Mouse (Mus musculus) embryonic facial prominence, embryonic 10.5 days (tissue): ENCODE measurements around the gene Mettl11b. TPM values are rescaled to one million over a fixed set of nuclear protein-coding genes. Genes with fewer than 3 reads are reported as not detected.
A peak's percentile ranks its signal among the peaks of the same experiment; 100 is the strongest.
"Not testable (repeated sequence)": the region's sequence is repeated elsewhere in the genome, so short reads cannot be mapped to it uniquely, and the experiment has no call there.

Source experiments
- DNase-seq: peaks from one replicate; pipeline ENCODE4 v3.0.0-alpha.2; 2017; ENCODE audit warnings: low spot score
- H3K27ac ChIP-seq: fragments of 300-500 bp; sonication (generic); replicated peaks from 2 replicates; pipeline ENCODE4 v1.5.1; 2016; ENCODE audit warnings: mild to moderate bottlenecking
- H3K27me3 ChIP-seq: fragments of 300-500 bp; sonication (generic); replicated peaks from 2 replicates; pipeline ENCODE4 v1.6.1; 2016; ENCODE audit warnings: low read depth, mild to moderate bottlenecking; ENCODE audit not compliant: poor library complexity, severe bottlenecking
- H3K36me3 ChIP-seq: fragments of 300-500 bp; sonication (generic); replicated peaks from 2 replicates; pipeline ENCODE4 v1.6.1; 2016; ENCODE audit warnings: mild to moderate bottlenecking, moderate library complexity
- H3K4me1 ChIP-seq: fragments of 300-500 bp; sonication (generic); 2 replicates; pipeline ENCODE4 v1.6.1; 2016
- H3K4me3 ChIP-seq: fragments of 300-500 bp; sonication (generic); 2 replicates; pipeline ENCODE4 v1.5.1; 2016; ENCODE audit warnings: mild to moderate bottlenecking, moderate library complexity
- H3K9me3 ChIP-seq: fragments of 300-500 bp; sonication (generic); 2 replicates; pipeline ENCODE4 v1.6.1; 2016; ENCODE audit warnings: mild to moderate bottlenecking
- WGBS: fragments of 180-500 bp; shearing (Covaris S2); methylation state at CpG from one replicate; pipeline ENCODE4 v1.1.7; 2016; 5-methylcytosine and 5-hydroxymethylcytosine counted together
- polyA plus RNA-seq: library from polyadenylated mRNA; unstranded; fragments of >200 nt; fragmentation: Nextera tagmentation; extraction: Ambion mirVana; gene quantifications from 2 replicates; pipeline ENCODE4 v1.2.1, GENCODE M21; 2016

The Mettl11b gene
- 0.14 and 0.45 TPM in 2 replicates for polyA plus RNA-seq

- Histone ChIP-seq H3K27ac (peak within 1 kb of the TSS; percentile 24; the same call in 1 of the 2 replicates), H3K9me3 (no peaks in the 10 kb centered on the region), H3K4me3 (no peak within 1 kb of the TSS), H3K4me1 (peaks cover 16% of the 10 kb centered on the region), H3K27me3 (no peaks in the 10 kb centered on the region), H3K36me3 (no peaks in the 10 kb centered on the region)
- peak; percentile 21 for DNase-seq
- 49% methylated on average over 9 of the region's 9 CpGs for WGBS
Measured at GRCm38 (mm10) chr1:163725106-163725759, at the start of gene Mettl11b. Gene Mettl11b (minus strand): TSS chr1:163725232.

- Histone ChIP-seq H3K4me3 (no peak overlapping the region), H3K27ac (no peak overlapping the region), H3K27me3 (no peaks in the 10 kb centered on the region), H3K9me3 (no peaks in the 10 kb centered on the region), H3K36me3 (no peaks in the 10 kb centered on the region), H3K4me1 (peaks cover 8% of the 10 kb centered on the region)
- DNase-seq, result no peak
- WGBS, result 72% methylated on average over 10 of the region's 10 CpGs
Measured at GRCm38 (mm10) chr1:163757462-163758207, 32.6 kb upstream of the Mettl11b start.

DNA sequence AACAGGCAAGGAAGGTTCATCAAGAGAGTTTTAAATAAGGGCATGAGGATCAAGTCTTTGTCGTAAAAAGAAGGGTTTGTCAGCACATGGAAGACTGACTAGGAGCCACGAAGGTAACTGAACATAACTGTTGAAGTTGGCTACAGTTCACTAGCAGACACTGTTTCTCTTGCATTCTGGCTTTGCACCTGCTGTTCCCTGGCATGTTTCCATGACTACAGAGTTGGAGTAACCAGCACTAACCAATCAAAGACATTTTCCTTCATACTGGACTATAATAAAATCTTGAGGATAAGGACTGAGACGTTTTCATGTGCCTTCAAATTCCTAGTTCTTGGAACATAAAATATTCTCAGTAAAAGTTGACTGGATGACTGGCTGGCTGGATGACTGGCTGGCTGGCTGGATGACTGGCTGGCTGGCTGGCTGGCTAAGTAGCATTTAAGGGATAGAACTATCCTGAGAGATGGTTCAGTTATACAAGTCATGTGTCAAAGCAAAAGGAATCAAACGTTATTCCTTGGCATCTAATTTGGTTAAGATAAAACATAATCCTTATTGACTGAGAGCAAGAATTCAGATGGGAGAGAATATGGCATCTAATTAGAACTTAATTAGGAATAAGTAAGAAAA lies 26.4 kb upstream of the Mettl11b start:
- no peak for DNase-seq
- no peaks in the 10 kb centered on the region for H3K9me3 ChIP-seq
- H3K36me3 ChIP-seq, result no peaks in the 10 kb centered on the region
- WGBS, result 74% methylated on average over 4 of the region's 4 CpGs
- no peaks in the 10 kb centered on the region for H3K27me3 ChIP-seq
- no peak overlapping the region for H3K4me3 ChIP-seq
- no peaks in the 10 kb centered on the region for H3K4me1 ChIP-seq
- no peak overlapping the region for H3K27ac ChIP-seq

- H3K9me3 ChIP-seq, result peaks cover 2% of the 10 kb centered on the region; the same call in 1 of the 2 replicates
- H3K27ac ChIP-seq, result no peak overlapping the region
- no peaks in the 10 kb centered on the region for H3K27me3 ChIP-seq
- H3K4me3 ChIP-seq, result no peak overlapping the region
- no peaks in the 10 kb centered on the region for H3K36me3 ChIP-seq
- H3K4me1 ChIP-seq, result no peaks in the 10 kb centered on the region
- no peak for DNase-seq
- whole genome bisulfite sequencing, result 88% methylated on average over 1 of the region's 1 CpGs
Measured at GRCm38 (mm10) chr1:163737239-163737533, 12.2 kb upstream of the Mettl11b start.

DNA sequence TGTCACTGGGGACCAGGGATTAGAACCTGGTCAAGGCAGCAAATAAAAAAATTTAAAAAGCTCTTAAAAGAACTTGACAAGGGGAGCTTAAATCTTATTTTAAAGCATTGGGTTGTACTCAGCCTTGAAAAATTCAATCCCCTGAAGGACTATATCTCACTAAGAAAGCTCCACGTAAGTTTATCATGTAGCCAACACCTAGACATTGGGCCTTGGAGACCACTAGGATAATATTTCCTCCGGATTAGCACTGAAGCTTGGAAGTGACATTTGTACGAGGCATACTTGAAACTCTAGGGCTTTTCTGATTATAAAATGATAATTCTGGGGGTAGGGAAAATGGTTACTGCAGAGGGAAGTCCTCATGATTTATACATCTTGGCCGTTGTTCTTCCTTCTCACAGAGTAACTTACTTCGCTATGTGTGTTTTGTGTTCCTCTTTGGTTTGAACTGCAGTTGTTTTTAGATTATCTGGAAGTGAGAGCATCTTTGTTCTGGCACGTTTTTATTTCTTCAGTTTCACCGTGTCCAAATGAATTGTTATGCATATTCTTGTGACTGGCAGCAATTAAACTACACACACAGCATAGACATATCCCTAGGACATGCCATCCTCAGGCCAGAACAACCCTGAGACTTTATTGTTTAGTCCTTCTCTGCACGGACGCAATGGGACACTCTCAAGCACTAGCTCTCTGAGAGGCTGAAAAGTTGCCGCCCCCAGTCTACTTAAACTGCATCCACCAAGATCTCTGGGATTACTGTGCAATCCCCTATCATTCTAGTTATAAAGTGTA lies 11.6 kb upstream of the Mettl11b start:
- no peaks in the 10 kb centered on the region for H3K27me3 ChIP-seq
- H3K9me3 ChIP-seq, result peaks cover 2% of the 10 kb centered on the region; the same call in 1 of the 2 replicates
- no peaks in the 10 kb centered on the region for H3K36me3 ChIP-seq
- 88% methylated on average over 10 of the region's 10 CpGs for WGBS
- H3K27ac ChIP-seq, result no peak overlapping the region
- no peak overlapping the region for H3K4me3 ChIP-seq
- no peak for DNase-seq
- no peaks in the 10 kb centered on the region for H3K4me1 ChIP-seq

DNA sequence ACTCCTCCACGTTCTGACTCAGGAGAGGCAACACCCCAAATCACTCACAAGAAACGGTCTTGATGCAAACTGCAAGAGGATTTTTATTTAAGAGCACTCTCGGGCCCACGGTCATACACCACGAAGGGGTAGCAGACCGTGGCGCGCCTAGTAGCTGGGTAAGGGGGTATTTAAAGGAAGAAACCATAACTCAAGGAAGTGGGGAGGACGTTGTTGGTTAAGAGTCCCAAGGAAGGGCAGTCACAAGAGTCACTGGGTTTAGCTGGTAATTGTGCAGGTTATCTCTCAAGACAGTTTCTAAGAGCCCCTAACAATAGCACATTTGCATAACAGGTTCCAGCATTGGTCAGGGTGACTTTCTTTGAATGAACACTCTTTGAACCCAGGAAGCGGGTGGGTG lies 6.1 kb upstream of the Mettl11b start:
- not testable (repeated sequence) for H3K36me3 ChIP-seq, H3K9me3 ChIP-seq, H3K4me3 ChIP-seq, H3K27ac ChIP-seq, H3K27me3 ChIP-seq, DNase-seq, H3K4me1 ChIP-seq
- WGBS, result 93% methylated on average over 10 of the region's 10 CpGs

DNA sequence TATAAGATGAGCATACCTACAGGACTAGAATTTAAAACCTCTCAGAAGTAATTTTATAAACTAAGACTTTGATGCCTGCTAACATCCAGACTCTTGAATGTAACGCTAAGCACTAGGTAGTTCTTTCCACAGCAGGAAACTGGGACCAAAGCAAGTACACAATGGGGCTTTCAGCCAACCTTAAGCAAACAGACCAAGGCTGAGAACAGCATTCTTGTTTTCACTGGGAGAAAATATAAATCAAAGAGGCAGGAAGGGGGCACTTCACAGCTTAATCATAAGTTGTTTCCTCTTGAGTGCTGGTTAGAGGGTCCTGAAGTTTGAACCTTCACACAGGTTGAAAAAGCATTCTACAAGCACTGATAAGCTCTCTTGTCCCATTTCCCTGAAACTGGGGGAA lies 1.1 kb downstream of the Mettl11b start:
- Histone ChIP-seq H3K4me3 (no peak overlapping the region), H3K36me3 (no peaks in the 10 kb centered on the region), H3K27ac (no peak overlapping the region), H3K4me1 (peaks cover 16% of the 10 kb centered on the region), H3K27me3 (no peaks in the 10 kb centered on the region), H3K9me3 (no peaks in the 10 kb centered on the region)
- 34% methylated on average over 1 of the region's 1 CpGs for whole genome bisulfite sequencing
- no peak for DNase-seq

DNA sequence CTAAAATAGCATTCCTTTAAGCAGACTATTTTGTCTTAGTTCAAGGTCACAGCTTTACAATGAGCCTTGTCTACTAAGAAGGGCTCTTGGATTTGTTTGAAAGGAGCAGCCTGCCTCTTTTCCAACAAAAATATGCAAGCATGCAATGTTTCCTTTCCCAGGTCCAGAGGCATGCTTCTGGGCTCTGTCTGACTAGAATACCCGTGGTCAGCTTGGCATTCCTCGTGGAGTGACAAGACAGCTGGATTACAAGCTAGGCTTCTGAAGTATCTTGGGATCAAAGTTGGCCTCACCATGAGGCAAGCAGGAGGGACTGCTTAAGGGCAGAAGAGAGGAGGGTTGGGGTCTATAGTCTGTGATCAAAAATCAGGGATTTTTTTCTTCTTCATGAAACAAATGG lies 16.4 kb downstream of the Mettl11b start:
- no peak for DNase-seq
- H3K4me1 ChIP-seq, result peaks cover 7% of the 10 kb centered on the region
- no peaks in the 10 kb centered on the region for H3K9me3 ChIP-seq
- no peaks in the 10 kb centered on the region for H3K36me3 ChIP-seq
- 56% methylated on average over 2 of the region's 2 CpGs for WGBS
- H3K4me3 ChIP-seq, result no peak overlapping the region
- H3K27ac ChIP-seq, result no peak overlapping the region
- no peaks in the 10 kb centered on the region for H3K27me3 ChIP-seq

GRCm38 (mm10) chr1:163700571-163700970 lies 24.5 kb downstream of the Mettl11b start:
- no peaks in the 10 kb centered on the region for H3K36me3 ChIP-seq
- no peak overlapping the region for H3K27ac ChIP-seq
- 86% methylated on average over 7 of the region's 7 CpGs for WGBS
- peaks cover 29% of the 10 kb centered on the region for H3K4me1 ChIP-seq
- DNase-seq, result no peak
- H3K27me3 ChIP-seq, result no peaks in the 10 kb centered on the region
- H3K9me3 ChIP-seq, result no peaks in the 10 kb centered on the region
- H3K4me3 ChIP-seq, result no peak overlapping the region

DNA sequence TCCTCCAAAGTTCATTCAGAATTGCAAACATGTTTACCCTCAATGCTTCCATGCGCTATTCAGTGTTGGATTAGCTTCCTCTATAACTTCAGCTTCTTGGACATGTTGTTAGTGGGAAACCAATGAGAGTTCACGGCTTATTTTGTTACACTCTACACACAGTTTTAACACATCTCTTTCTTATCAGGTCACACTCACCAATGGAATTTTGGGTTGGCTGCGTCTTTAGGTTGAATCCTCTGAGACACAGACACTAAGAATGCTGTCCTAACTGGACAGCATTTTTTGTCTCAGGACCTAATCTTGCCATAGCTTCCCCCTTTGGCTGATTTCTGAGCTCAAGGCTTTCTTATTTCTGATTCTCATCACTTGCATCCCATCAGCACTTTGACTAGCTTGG lies 25.3 kb downstream of the Mettl11b start:
- no peaks in the 10 kb centered on the region for H3K36me3 ChIP-seq
- peak overlapping the region; percentile 48 for H3K27ac ChIP-seq
- no peaks in the 10 kb centered on the region for H3K9me3 ChIP-seq
- no peak overlapping the region for H3K4me3 ChIP-seq
- H3K27me3 ChIP-seq, result no peaks in the 10 kb centered on the region
- DNase-seq, result no peak
- WGBS, result 70% methylated on average over 3 of the region's 3 CpGs
- peaks cover 29% of the 10 kb centered on the region for H3K4me1 ChIP-seq

GRCm38 (mm10) chr1:163691860-163692259 lies 33.2 kb downstream of the Mettl11b start:
- DNase-seq, result no peak
- WGBS, result 90% methylated on average over 3 of the region's 3 CpGs
- Histone ChIP-seq H3K9me3 (no peaks in the 10 kb centered on the region), H3K27ac (no peak overlapping the region), H3K36me3 (no peaks in the 10 kb centered on the region), H3K4me1 (no peaks in the 10 kb centered on the region), H3K27me3 (no peaks in the 10 kb centered on the region), H3K4me3 (no peak overlapping the region)

- H3K27ac ChIP-seq, result peak overlapping the region; percentile 57; the same call in 1 of the 2 replicates
Measured at GRCm38 (mm10) chr1:163682935-163683430, 42.0 kb downstream of the Mettl11b start.

More at GRCm38 (mm10) chr1:163682935-163683430, 42.0 kb downstream of the Mettl11b start:
- Histone ChIP-seq H3K27me3 (no peaks in the 10 kb centered on the region), H3K4me3 (no peak overlapping the region), H3K36me3 (no peaks in the 10 kb centered on the region), H3K9me3 (no peaks in the 10 kb centered on the region), H3K4me1 (peaks cover 17% of the 10 kb centered on the region)
- 56% methylated on average over 2 of the region's 2 CpGs for WGBS
- DNase-seq, result no peak
